Mouse (Mus musculus): ENCODE measurements around the gene Ttc23l.

- TF ChIP-seq CTCF (IDR thresholded peaks at IDR 0.05; ENCODE audit: borderline replicate concordance, insufficient read depth, low read length) (no peak), POLR2A (IDR thresholded peaks at IDR 0.05; ENCODE audit: low read depth, low read length) (no peak)
Observed at GRCm38 (mm10) chr15:10586565-10586964, 28.1 kb upstream of the Ttc23l start.

Measured in embryonic fibroblast, embryonic 13.5 days (primary cell).